Mouse (Mus musculus) lung, postnatal 0 days (tissue): ENCODE measurements around the gene Nck1.

Source experiments
- CTCF ChIP-seq: IDR thresholded peaks from 2 replicates; pipeline ENCODE4 v1.5.1; 2016; ENCODE audit warnings: antibody characterized with exemption, mild to moderate bottlenecking
- EP300 ChIP-seq: IDR thresholded peaks from 2 replicates; pipeline ENCODE4 v1.6.1; 2016; ENCODE audit warnings: antibody characterized with exemption, mild to moderate bottlenecking, control low read depth

DNA sequence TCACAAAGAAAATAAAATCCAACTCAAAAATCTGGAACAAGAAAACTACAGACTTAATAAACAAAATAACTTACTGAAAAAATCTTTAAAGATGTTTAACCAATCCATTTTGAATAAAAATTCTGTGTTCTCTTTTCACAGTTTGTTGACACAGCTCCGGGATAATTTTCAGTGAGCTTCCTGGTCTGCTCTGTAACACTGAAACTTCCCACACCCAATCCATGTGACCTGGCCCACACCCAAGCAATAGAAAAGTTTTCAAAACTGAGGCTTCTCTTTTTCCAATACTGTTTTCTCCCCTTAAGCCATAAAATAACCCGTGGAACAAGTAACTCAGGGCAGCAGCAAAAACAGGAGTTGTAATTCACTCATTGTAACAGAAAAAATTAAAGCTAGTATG lies 39.3 kb downstream of the Nck1 start:
- TF ChIP-seq EP300 (no peak; the same call in 1 of the 2 replicates), CTCF (no peak)
